Mouse (Mus musculus) midbrain, embryonic 11.5 days (tissue): ENCODE data around the gene Naxd. TPM values are rescaled to one million over a fixed set of nuclear protein-coding genes. Genes with fewer than 3 reads are reported as not detected.
A peak's percentile ranks its signal among the peaks of the same experiment; 100 is the strongest.

Source experiments
- ATAC-seq: fragments of 200-750 bp; cut with Nextera tagmentation; 2 replicates; pipeline ENCODE4 v1.8.0; 2017; ENCODE audit warnings: moderate TSS enrichment, moderate library complexity; ENCODE audit not compliant: low FRiP score
- DNase-seq: peaks from one replicate; pipeline ENCODE4 v3.0.0; 2015; ENCODE audit warnings: low spot score; ENCODE audit errors: missing footprints
- H3K27ac ChIP-seq: fragments of 300-500 bp; sonication (generic); 2 replicates; pipeline ENCODE4 v1.5.1; 2014; ENCODE audit warnings: low read depth, low read length
- H3K27me3 ChIP-seq: fragments of 300-500 bp; sonication (generic); 2 replicates; pipeline ENCODE4 v1.6.1; 2014; ENCODE audit warnings: mild to moderate bottlenecking, low read length, moderate library complexity, mixed read lengths; ENCODE audit not compliant: control insufficient read depth, insufficient read depth
- H3K36me3 ChIP-seq: fragments of 300-500 bp; sonication (generic); 2 replicates; pipeline ENCODE4 v1.6.1; 2014; ENCODE audit warnings: mild to moderate bottlenecking, low read length, moderate library complexity, mixed read lengths; ENCODE audit not compliant: control insufficient read depth, insufficient read depth
- H3K4me1 ChIP-seq: fragments of 300-500 bp; sonication (generic); 2 replicates; pipeline ENCODE4 v1.6.1; 2014; ENCODE audit warnings: low read length; ENCODE audit not compliant: control insufficient read depth, insufficient read depth
- H3K4me2 ChIP-seq: fragments of 300-500 bp; sonication (generic); 2 replicates; pipeline ENCODE4 v1.6.1; 2014; ENCODE audit warnings: mild to moderate bottlenecking, moderate library complexity
- H3K4me3 ChIP-seq: fragments of 300-500 bp; sonication (generic); 2 replicates; pipeline ENCODE4 v1.5.1; 2014; ENCODE audit warnings: low read depth, low read length
- H3K9ac ChIP-seq: fragments of 300-500 bp; sonication (generic); 2 replicates; pipeline ENCODE4 v1.6.1; 2014; ENCODE audit warnings: low read length
- H3K9me3 ChIP-seq: fragments of 300-500 bp; sonication (generic); 2 replicates; pipeline ENCODE4 v1.6.1; 2016; ENCODE audit warnings: low read length; ENCODE audit not compliant: control insufficient read depth
- WGBS: fragments of 180-500 bp; shearing (Covaris S2); extraction: QIAGEN DNeasy Blood & Tissue Kit; methylation state at CpG from one replicate; pipeline ENCODE4 v1.1.7; 2014; 5-methylcytosine and 5-hydroxymethylcytosine counted together
- polyA plus RNA-seq: library from polyadenylated mRNA; unstranded; fragments of >200 nt; fragmentation: Nextera tagmentation; extraction: Ambion mirVana; gene quantifications from 2 replicates; pipeline ENCODE4 v1.2.1, GENCODE M21; 2014

Naxd gene
- polyA plus RNA-seq, 1 experiment from 2014 or later, result 94.2 TPM

DNA sequence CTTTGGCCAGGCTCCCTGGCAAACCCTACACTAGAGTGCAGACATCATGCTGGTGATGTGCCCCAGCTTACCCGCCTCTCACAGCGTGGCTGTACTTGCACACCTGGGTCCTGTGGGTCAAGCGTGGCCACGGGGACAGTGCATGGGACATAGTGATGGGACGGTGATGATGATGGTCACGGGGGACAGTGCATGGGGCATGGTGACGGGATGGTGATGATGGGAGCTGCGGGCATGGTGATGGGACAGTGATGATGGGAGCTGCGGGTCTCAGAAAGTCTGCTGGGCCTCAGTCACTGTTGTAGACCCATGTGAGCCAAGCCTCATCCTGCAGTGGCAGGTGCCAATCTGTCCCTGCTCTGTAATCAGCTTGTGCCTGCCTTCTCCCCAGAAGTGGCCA lies 19.0 kb downstream of the Naxd start:
- no peak overlapping the region for H3K4me2 ChIP-seq
- no peak for DNase-seq
- WGBS, result 97% methylated on average over 9 of the region's 9 CpGs
- peaks cover 19% of the 10 kb centered on the region; the same call in 1 of the 2 replicates for H3K36me3 ChIP-seq
- no peak for ATAC-seq
- no peaks in the 10 kb centered on the region for H3K27me3 ChIP-seq
- H3K9me3 ChIP-seq, result no peaks in the 10 kb centered on the region
- no peak overlapping the region for H3K27ac ChIP-seq
- no peak overlapping the region for H3K9ac ChIP-seq
- H3K4me1 ChIP-seq, result no peaks in the 10 kb centered on the region
- no peak overlapping the region for H3K4me3 ChIP-seq

DNA sequence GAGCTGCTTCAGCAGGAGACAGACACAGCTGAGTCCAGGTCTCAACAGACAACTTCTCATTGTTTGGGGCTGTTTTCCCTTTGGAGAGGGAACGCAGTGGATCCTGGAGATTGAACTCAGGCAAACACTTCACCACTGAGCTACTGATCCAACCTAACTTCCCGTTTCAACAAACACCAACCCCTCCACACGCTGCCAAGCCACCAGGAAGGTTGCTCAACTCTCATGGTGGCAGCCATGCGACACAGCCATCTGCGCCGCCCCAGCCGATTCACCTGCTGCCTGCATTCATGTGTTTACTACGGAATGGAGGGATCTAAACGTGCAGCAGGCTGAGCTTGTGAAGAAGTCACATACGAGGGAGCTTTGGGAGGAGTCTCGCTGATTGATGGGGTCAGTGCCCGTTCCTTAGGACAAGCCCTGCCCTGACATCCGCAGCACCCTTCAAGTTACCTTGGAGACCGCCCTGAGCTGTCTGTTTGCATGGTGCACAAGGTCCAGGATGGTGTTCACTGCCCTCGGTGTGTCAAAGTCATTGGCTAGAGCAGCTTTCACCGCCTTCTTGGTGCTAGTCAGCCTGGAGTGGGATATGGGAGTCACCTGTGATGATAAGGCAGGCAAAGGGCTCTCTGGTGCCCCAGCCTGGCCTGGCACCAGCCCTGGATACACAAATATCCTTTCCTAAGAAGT lies 20.2 kb downstream of the Naxd start:
- ATAC-seq, result no peak
- Histone ChIP-seq H3K36me3 (peaks cover 8% of the 10 kb centered on the region; the same call in 1 of the 2 replicates), H3K4me3 (no peak overlapping the region), H3K27me3 (no peaks in the 10 kb centered on the region), H3K27ac (no peak overlapping the region), H3K9me3 (no peaks in the 10 kb centered on the region), H3K4me2 (no peak overlapping the region), H3K9ac (no peak overlapping the region), H3K4me1 (no peaks in the 10 kb centered on the region)
- DNase-seq, result no peak
- 87% methylated on average over 16 of the region's 16 CpGs for WGBS

DNA sequence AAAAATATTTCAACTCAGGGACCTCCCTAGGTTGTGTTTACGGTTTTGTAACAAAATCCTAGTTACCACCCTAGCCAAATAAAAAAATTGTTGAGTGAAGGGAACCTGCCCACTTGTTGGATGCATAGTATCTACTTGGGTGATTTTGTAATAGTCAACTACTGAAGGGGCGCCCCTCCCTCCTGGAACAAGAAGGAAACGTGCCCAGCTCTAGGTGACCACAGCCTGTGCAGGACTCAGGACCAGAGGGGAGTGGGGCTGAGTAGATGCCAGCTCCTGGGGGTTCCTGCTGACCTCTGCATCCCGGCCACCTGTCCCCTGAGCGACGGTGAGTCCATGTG lies 20.7 kb downstream of the Naxd start:
- no peaks in the 10 kb centered on the region for H3K9me3 ChIP-seq
- no peak overlapping the region for H3K27ac ChIP-seq
- peaks cover 3% of the 10 kb centered on the region; the same call in 1 of the 2 replicates for H3K36me3 ChIP-seq
- no peak overlapping the region for H3K4me3 ChIP-seq
- DNase-seq (no peak), ATAC-seq (no peak)
- H3K9ac ChIP-seq, result no peak overlapping the region
- no peak overlapping the region for H3K4me2 ChIP-seq
- H3K4me1 ChIP-seq, result no peaks in the 10 kb centered on the region
- 94% methylated on average over 6 of the region's 6 CpGs for WGBS
- H3K27me3 ChIP-seq, result no peaks in the 10 kb centered on the region

DNA sequence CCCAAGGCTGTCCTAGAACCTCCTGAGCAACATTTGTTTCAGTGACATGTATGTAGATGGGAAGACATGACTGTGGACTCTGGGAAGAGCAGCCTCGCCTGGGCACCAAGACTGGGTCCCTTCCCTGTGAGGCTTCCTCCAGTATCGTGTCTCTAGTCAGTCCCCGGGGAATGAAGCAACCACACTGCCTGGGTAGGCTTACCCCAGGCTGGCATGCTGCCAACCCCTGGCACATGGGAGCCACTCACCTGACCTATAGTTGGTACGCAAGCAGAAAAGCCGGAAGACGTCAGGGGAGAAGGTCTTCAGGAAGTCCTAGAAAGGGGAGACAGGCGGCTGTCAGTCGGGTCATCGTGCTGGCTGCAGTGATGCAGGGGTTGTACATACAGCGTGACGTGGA lies 21.4 kb downstream of the Naxd start:
- no peaks in the 10 kb centered on the region for H3K27me3 ChIP-seq
- ATAC-seq (no peak), DNase-seq (no peak)
- H3K4me2 ChIP-seq, result no peak overlapping the region
- H3K4me1 ChIP-seq, result no peaks in the 10 kb centered on the region
- H3K9me3 ChIP-seq, result no peaks in the 10 kb centered on the region
- no peak overlapping the region for H3K4me3 ChIP-seq
- H3K9ac ChIP-seq, result no peak overlapping the region
- 95% methylated on average over 11 of the region's 11 CpGs for WGBS
- H3K36me3 ChIP-seq, result 0 out of 2 replicates have a peak, but pooled peaks cover 2% of the 10 kb centered on the region
- no peak overlapping the region for H3K27ac ChIP-seq

- H3K9me3 ChIP-seq, result no peaks in the 10 kb centered on the region
- no peaks in the 10 kb centered on the region for H3K27me3 ChIP-seq
- H3K36me3 ChIP-seq, result no peaks in the 10 kb centered on the region
- H3K4me1 ChIP-seq, result no peaks in the 10 kb centered on the region
- H3K4me3 ChIP-seq, result no peak overlapping the region
- ATAC-seq (no peak), DNase-seq (no peak)
- 81% methylated on average over 3 of the region's 3 CpGs for WGBS
- H3K27ac ChIP-seq, result no peak overlapping the region
- H3K9ac ChIP-seq, result no peak overlapping the region
- H3K4me2 ChIP-seq, result no peak overlapping the region
Measured at GRCm38 (mm10) chr8:11523331-11523730, 26.0 kb downstream of the Naxd start.

DNA sequence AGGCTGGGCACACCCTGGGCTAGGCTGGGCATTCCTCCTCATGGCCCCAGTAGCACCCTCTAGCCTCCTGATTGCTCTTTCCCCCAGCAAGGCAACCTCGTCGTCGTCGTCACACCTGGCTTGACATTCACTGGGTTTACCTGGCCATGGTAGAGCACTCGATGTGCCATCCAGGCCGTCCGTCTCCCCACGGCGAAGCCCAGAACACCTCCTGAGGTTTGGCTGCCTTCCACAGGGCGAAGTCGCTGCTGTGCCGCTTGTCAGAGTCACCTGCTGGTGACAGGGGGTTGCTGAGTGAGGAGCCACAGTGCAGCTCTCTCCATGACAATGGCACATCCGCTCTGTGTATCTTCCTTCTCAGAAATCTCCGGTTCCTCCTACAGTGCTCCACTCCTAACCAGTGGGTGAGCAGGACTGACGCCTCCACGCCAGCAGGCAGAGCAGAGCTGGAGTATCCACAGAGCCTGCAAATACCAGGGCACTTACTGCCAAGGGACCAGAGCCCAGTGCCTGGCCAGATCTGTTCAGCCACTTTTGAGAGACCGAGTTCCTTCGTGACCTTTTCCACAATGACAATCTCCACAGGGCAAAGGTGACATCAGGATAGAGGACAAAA lies 33.0 kb downstream of the Naxd start:
- H3K4me3 ChIP-seq, result no peak overlapping the region
- 76% methylated on average over 18 of the region's 18 CpGs for WGBS
- DNase-seq, result peak; percentile 75
- H3K27me3 ChIP-seq, result no peaks in the 10 kb centered on the region
- H3K9ac ChIP-seq, result no peak overlapping the region
- H3K9me3 ChIP-seq, result no peaks in the 10 kb centered on the region
- peaks cover 9% of the 10 kb centered on the region for H3K4me1 ChIP-seq
- H3K36me3 ChIP-seq, result no peaks in the 10 kb centered on the region
- H3K4me2 ChIP-seq, result no peak overlapping the region
- ATAC-seq, result no peak
- no peak overlapping the region for H3K27ac ChIP-seq

GRCm38 (mm10) chr8:11530849-11531248 lies 33.5 kb downstream of the Naxd start:
- 52% methylated on average over 4 of the region's 4 CpGs for WGBS

GRCm38 (mm10) chr8:11534494-11534893 lies 37.2 kb downstream of the Naxd start:
- no peak overlapping the region for H3K4me2 ChIP-seq
- H3K4me3 ChIP-seq, result no peak overlapping the region
- no peaks in the 10 kb centered on the region for H3K36me3 ChIP-seq
- no peaks in the 10 kb centered on the region for H3K9me3 ChIP-seq
- WGBS, result 15% methylated on average over 9 of the region's 9 CpGs
- peaks cover 9% of the 10 kb centered on the region for H3K4me1 ChIP-seq
- no peak overlapping the region for H3K9ac ChIP-seq
- DNase-seq, result no peak
- no peak for ATAC-seq
- H3K27me3 ChIP-seq, result no peaks in the 10 kb centered on the region
- H3K27ac ChIP-seq, result no peak overlapping the region

More at GRCm38 (mm10) chr8:11530849-11531248, 33.5 kb downstream of the Naxd start:
- no peak overlapping the region for H3K27ac ChIP-seq
- H3K4me1 ChIP-seq, result peaks cover 9% of the 10 kb centered on the region
- no peak overlapping the region for H3K4me2 ChIP-seq
- no peaks in the 10 kb centered on the region for H3K27me3 ChIP-seq
- ATAC-seq (no peak), DNase-seq (peak; percentile 76)
- no peak overlapping the region for H3K9ac ChIP-seq
- no peaks in the 10 kb centered on the region for H3K36me3 ChIP-seq
- no peaks in the 10 kb centered on the region for H3K9me3 ChIP-seq
- H3K4me3 ChIP-seq, result no peak overlapping the region

- H3K36me3 ChIP-seq, result peaks cover 3% of the 10 kb centered on the region
- no peak overlapping the region for H3K9ac ChIP-seq
- 91% methylated on average over 4 of the region's 4 CpGs for WGBS
- no peaks in the 10 kb centered on the region for H3K27me3 ChIP-seq
- no peaks in the 10 kb centered on the region for H3K9me3 ChIP-seq
- peaks cover 9% of the 10 kb centered on the region for H3K4me1 ChIP-seq
- DNase-seq, result no peak
- no peak for ATAC-seq
- no peak overlapping the region for H3K4me3 ChIP-seq
- H3K4me2 ChIP-seq, result no peak overlapping the region
- H3K27ac ChIP-seq, result no peak overlapping the region
Measured at GRCm38 (mm10) chr8:11539049-11539448, 41.7 kb downstream of the Naxd start.
